Mouse (Mus musculus) layer of hippocampus, adult 9-10 months (tissue): Measurements from ENCODE around the gene Helq.

Experiments used
- DNase-seq: peaks from one replicate; pipeline ENCODE4 v3.0.0; 2022; ENCODE audit warnings: low spot score

Helq gene

GRCm38 (mm10) chr5:100776900-100777299 is 21.5 kb downstream of the Helq start:
- no peak for DNase-seq

- no peak for DNase-seq
Observed at GRCm38 (mm10) chr5:100775778-100776404, 22.5 kb downstream of the Helq start.

GRCm38 (mm10) chr5:100771575-100771974 is 26.8 kb downstream of the Helq start:
- DNase-seq, result no peak

- DNase-seq, result no peak
Observed at GRCm38 (mm10) chr5:100766026-100766425, 32.4 kb downstream of the Helq start.

GRCm38 (mm10) chr5:100761736-100762135 is 36.7 kb downstream of the Helq start:
- no peak for DNase-seq

GRCm38 (mm10) chr5:100760049-100760663 is 38.2 kb downstream of the Helq start:
- no peak for DNase-seq

GRCm38 (mm10) chr5:100758121-100758520 is 40.3 kb downstream of the Helq start:
- no peak for DNase-seq

GRCm38 (mm10) chr5:100753407-100753806 is 45.0 kb downstream of the Helq start:
- DNase-seq, result no peak

- no peak for DNase-seq
Observed at GRCm38 (mm10) chr5:100751655-100752054, 46.7 kb downstream of the Helq start.

GRCm38 (mm10) chr5:100750617-100751255 is 47.7 kb downstream of the Helq start:
- no peak for DNase-seq

- DNase-seq, result no peak
Observed at GRCm38 (mm10) chr5:100738802-100739201, 59.6 kb downstream of the Helq start.

- no peak for DNase-seq
Observed at GRCm38 (mm10) chr5:100736919-100737318, 61.5 kb downstream of the Helq start.

- DNase-seq, result no peak
Observed at GRCm38 (mm10) chr5:100734535-100734934, 63.9 kb downstream of the Helq start.

- DNase-seq, result no peak
Observed at GRCm38 (mm10) chr5:100728757-100729156, 69.6 kb downstream of the Helq start.

- DNase-seq, result no peak
Observed at GRCm38 (mm10) chr5:100726001-100726400, 72.4 kb downstream of the Helq start.

GRCm38 (mm10) chr5:100719235-100720088 is 78.9 kb downstream of the Helq start, which contains the start of gene Hpse:
Gene Hpse (minus strand): TSS chr5:100719716.
- no peak for DNase-seq

GRCm38 (mm10) chr5:100716762-100717161 is 81.6 kb downstream of the Helq start:
- DNase-seq, result no peak
